Mouse (Mus musculus) left cerebral cortex, adult 2 months (tissue): Measurements from ENCODE around the gene Gab2. TPM values are rescaled to one million over a fixed set of nuclear protein-coding genes. Genes with fewer than 3 reads are reported as not detected.

ENCODE experiments used
- DNase-seq, 2 experiments: peaks; one replicate each; pipeline ENCODE4 v3.0.0; 2021 to 2022; ENCODE audit warnings: low spot score in 2 of 2, mixed read lengths in 1 of 2; ENCODE audit errors: extremely low spot score in 1 of 2
- H3K27ac ChIP-seq: fragments of 200-600 bp; 2 replicates; pipeline ENCODE4 v1.8.1; 2022
- H3K4me3 ChIP-seq: fragments of 200-600 bp; 2 replicates; pipeline ENCODE4 v1.8.1; 2022
- CTCF ChIP-seq: fragments of 200-600 bp; IDR thresholded peaks from 2 replicates; pipeline ENCODE4 v1.8.1; 2022; ENCODE audit warnings: antibody characterized with exemption, mild to moderate bottlenecking, moderate library complexity
- intact Hi-C: fragments of 180-260 bp; cut with DNase I; formaldehyde crosslinking; loops from one replicate; pipeline ENCODE4 v1.15.1; 2025
- total RNA-seq, 2 experiments: library from RNA; stranded (reverse); gene quantifications; 2 replicates each; pipeline ENCODE4 v1.2.3; 2021

Gab2 gene
- total RNA-seq, 2 experiments from 2014 or later, result 14.3 to 14.4 TPM

- Histone ChIP-seq H3K27ac (no peak overlapping the region), H3K4me3 (no peak overlapping the region)
- no peak for DNase-seq
- TF ChIP-seq CTCF, result no peak
- intact Hi-C loops, result loop anchor here (1.0 to 5.0 kb wide), 2 partner anchors 167 to 217 kb away; no protein-coding TSS in a partner anchor
Measured at GRCm38 (mm10) chr7:97079651-97080365, 1.6 kb upstream of the Gab2 start.

GRCm38 (mm10) chr7:97080621-97081241, 655 bp upstream of the Gab2 start:
- DNase-seq, result no peak
- Histone ChIP-seq H3K27ac (peak overlapping the region; percentile 88; the same call in 1 of the 2 replicates), H3K4me3 (peak overlapping the region; percentile 86)
- intact Hi-C loops, result loop anchor here (5.0 kb wide), 1 partner anchor 167 kb away; no protein-coding TSS in a partner anchor
- TF ChIP-seq CTCF, result no peak

DNA sequence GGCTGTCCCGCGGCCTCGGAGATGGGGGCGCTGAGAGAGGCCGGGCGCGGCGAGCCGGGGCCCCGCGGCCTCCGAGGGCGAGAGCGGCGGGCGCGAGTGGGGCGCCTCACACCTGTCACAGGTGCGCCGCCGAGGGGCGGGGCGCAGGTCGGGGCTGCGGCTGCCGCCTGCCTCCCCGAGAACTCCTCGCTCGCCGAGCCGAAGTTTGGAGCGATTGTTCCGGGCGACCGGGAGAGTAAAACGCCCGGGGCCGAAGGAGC, 503 bp downstream of the Gab2 start:
- TF ChIP-seq CTCF, result no peak
- no peak for DNase-seq
- Histone ChIP-seq H3K4me3 (peak overlapping the region; percentile 86), H3K27ac (peak overlapping the region; percentile 85)
- intact Hi-C loops, result loop anchor here (5.0 kb wide), 1 partner anchor 165 kb away; no protein-coding TSS in a partner anchor

- peak; percentile 16 to 26 for DNase-seq
- no peak for TF ChIP-seq CTCF
- H3K27ac ChIP-seq, result peak overlapping the region; percentile 85
- H3K4me3 ChIP-seq, result peak overlapping the region; percentile 86
- intact Hi-C loops, result loop anchor here (5.0 kb wide), 1 partner anchor 165 kb away; no protein-coding TSS in a partner anchor
Measured at GRCm38 (mm10) chr7:97082219-97083101, 1.1 kb downstream of the Gab2 start.

DNA sequence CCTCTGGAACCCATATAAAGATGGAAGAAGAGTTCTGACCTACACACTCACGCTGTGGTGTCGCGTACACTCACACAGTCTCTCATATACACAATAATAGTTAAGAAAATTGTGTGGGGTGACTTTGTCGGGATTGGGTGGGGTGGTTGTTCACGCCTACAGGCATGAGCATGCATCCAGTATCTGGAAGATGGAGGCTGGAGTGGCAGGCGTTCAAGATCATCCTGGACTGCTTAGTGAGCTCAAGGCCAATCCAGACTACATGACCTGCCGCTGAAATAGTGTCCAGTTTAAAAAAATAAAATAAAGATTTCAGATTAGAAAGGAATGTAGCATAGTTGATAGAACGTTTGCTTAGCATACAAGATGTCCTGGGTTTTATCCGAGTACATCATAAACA, 2.2 kb downstream of the Gab2 start:
- Histone ChIP-seq H3K4me3 (no peak overlapping the region), H3K27ac (no peak overlapping the region)
- intact Hi-C loops, result loop anchor here (5.0 kb wide), 1 partner anchor 164 kb away; no protein-coding TSS in a partner anchor
- no peak for DNase-seq
- TF ChIP-seq CTCF, result no peak

DNA sequence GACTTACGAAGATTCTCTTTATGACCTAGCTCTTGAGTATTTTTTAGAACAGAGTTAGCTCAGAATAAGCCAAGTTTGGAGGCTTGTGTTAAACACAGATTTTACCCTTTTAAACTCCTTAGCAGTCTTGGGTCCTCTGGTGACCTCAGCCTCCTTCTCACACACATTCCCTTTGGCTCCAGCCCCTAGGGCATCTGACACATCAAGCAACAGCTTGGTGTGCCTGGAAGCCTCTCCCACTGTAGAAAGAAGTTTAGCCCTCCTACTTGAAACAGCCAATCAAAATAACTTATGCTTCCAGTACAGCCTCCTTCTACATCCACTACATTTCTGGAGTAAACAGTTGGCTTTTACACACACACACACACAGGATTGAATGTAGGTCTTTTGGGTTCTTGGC, 2.8 kb downstream of the Gab2 start:
- TF ChIP-seq CTCF, result no peak

DNA sequence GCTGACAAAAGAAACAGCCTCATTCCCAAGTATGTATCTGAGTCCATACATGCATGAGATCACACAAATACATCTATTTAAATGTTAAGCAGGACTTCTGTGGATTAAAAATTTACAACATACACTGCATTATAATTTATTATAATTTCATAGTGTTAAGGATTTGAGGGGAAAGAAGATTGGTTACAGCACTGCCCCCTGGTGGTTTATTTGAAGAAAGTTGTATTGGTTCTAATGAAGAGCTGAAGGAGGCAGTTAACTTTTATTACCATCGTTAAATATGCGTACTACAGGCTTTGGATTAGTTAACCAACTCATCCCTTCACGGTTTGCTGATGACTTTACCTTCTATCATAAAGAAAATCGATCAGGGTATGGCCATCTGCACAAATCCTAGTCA, 3.9 kb downstream of the Gab2 start:
- no peak for DNase-seq

More for the DNA sequence above, 2.8 kb downstream of the Gab2 start:
- H3K4me3 ChIP-seq, result no peak overlapping the region
- no peak for DNase-seq
- no peak overlapping the region for H3K27ac ChIP-seq
- intact Hi-C loops, result loop anchor here (5.0 kb wide), 1 partner anchor 163 kb away; no protein-coding TSS in a partner anchor

GRCm38 (mm10) chr7:97094241-97094640, 12.9 kb downstream of the Gab2 start:
- H3K4me3 ChIP-seq, result no peak overlapping the region
- DNase-seq, result no peak
- no peak for TF ChIP-seq CTCF
- no peak overlapping the region for H3K27ac ChIP-seq
- intact Hi-C loops, result no loop called here

More for the DNA sequence above, 3.9 kb downstream of the Gab2 start:
- intact Hi-C loops, result no loop called here
- no peak overlapping the region for H3K27ac ChIP-seq
- H3K4me3 ChIP-seq, result no peak overlapping the region
- TF ChIP-seq CTCF, result peak; percentile 81

DNA sequence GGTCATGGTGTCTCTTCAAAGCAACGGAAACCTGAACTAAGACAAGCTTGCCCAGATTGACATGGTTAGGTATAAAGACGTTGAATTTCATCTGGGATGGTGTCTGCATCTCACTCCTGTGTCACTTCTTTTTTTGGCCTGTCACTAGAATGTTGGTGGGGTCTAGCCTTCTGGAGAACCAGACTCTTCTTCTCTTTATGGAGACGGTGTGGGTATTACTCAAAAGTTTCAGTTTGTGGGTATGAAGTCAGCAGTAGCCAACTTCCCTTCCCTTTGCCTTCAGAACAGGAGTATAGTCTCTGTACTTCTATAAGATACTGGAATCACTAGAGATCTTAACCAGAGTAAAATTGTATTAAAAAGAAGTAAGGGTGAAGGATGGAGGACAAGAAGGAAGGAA, 26.7 kb downstream of the Gab2 start:
- Histone ChIP-seq H3K27ac (no peak overlapping the region), H3K4me3 (no peak overlapping the region)
- no peak for DNase-seq
- intact Hi-C loops, result no loop called here
- no peak for TF ChIP-seq CTCF

DNA sequence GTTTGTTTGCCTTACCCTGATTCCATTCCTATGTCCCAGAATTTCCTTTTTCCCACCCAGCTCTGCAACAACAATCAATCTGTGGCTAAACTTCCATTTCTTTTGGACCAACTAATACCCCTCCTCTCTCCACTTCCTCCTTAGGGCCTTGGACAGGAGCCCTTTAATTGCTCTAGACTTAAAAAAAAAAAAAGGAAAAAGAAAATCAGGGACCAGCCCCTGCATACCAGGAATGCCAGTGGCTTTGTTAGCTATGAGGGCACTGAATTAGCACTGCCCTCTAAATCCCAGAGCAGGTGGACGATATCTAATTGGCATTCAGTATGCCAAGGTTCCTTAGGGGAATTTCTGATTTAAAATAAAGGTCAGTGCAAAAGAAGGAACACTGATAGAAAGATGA, 47.6 kb downstream of the Gab2 start:
- DNase-seq, result no peak
- no peak for TF ChIP-seq CTCF
- intact Hi-C loops, result no loop called here
- Histone ChIP-seq H3K4me3 (no peak overlapping the region), H3K27ac (no peak overlapping the region)

GRCm38 (mm10) chr7:97136453-97136852, 55.1 kb downstream of the Gab2 start:
- H3K27ac ChIP-seq, result no peak overlapping the region
- H3K4me3 ChIP-seq, result no peak overlapping the region
- intact Hi-C loops, result no loop called here
- TF ChIP-seq CTCF, result no peak
- DNase-seq, result no peak
